Mouse (Mus musculus): ENCODE measurements around the gene Cyp2d12.
"Not testable (repeated sequence)": the region's sequence is repeated elsewhere in the genome, so short reads cannot be mapped to it uniquely, and the experiment has no call there.

- not testable (repeated sequence) for TF ChIP-seq POLR2A (IDR thresholded peaks at IDR 0.05; ENCODE audit: borderline replicate concordance, extremely low read depth, low read depth, low read length); CTCF (IDR thresholded peaks at IDR 0.05; ENCODE audit: insufficient read depth, low read length)
These were observed 7.1 kb upstream of the Cyp2d12 start for GRCm38 (mm10) chr15:82547753-82548152.
